Mouse (Mus musculus): ENCODE results near the gene Minpp1. TPM values are rescaled to one million over a fixed set of nuclear protein-coding genes. Genes with fewer than 3 reads are reported as not detected.

Gene Minpp1
- polyA plus RNA-seq, 1 experiment from 2014 or later: 38.7 TPM

DNA sequence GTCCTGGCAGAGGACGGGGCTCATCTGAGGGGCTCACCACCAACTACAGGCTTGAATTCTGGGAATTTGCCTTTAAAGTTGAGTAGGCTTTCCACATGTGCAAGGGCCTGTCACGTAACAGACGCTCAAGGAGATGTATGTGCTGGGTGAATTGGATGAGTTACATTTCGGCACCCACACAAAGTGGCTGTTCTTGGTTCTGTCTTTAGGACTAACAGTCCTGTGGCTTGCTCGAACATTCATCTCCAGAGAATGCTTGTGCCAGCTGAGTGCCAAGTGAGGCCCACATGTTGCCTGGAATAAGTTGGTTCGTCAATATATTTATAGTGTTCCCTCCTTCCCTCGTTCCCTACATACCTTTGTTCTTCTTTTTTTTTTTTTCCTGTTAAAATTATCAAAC lies 44.7 kb downstream of the Minpp1 start:
- 83% methylated on average over 7 of the region's 7 CpGs for WGBS
- no peak for TF ChIP-seq CTCF (IDR thresholded peaks at IDR 0.05; ENCODE audit: low read depth)
- no peak for TF ChIP-seq EP300 (optimal IDR thresholded peaks at IDR 0.05)
- no peaks in the 10 kb centered on the region for H3K27me3 ChIP-seq (ENCODE audit: control insufficient read depth, insufficient read depth, low read length)

DNA sequence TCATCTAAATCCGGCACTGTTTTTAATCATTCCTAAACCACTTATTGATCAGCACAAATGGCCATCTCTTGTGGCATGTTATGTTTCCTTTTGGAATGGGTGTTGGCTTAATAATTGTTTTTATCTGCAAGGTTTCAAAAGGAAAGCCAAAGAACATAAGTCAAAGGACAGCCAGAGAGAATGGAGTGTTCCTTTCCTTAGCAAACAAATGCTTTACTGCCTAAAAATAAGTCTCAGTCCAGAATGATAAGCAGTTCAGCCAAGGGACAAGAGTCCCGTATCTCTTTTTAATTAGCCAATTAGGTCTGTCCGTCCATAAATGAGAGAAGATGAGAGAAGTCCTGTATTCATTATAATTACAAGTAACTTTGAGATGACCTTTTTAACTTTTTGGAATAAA lies 46.8 kb downstream of the Minpp1 start:
- ATAC-seq (ENCODE audit: low FRiP score, low TSS enrichment): no peak

More for the DNA sequence above, 44.7 kb downstream of the Minpp1 start:
- DNase-seq (ENCODE audit: low spot score) (no peak), ATAC-seq (ENCODE audit: low FRiP score, low TSS enrichment) (no peak)
- H3K36me3 ChIP-seq (ENCODE audit: control insufficient read depth, insufficient read depth, low read length): no peaks in the 10 kb centered on the region
- H3K4me3 ChIP-seq (ENCODE audit: low read depth, low read length): no peak overlapping the region
- H3K9me3 ChIP-seq (ENCODE audit: control insufficient read depth, low read length): no peaks in the 10 kb centered on the region
- peak overlapping the region; percentile 35; the same call in 1 of the 2 replicates for H3K27ac ChIP-seq (replicated peaks)
- H3K4me1 ChIP-seq (replicated peaks; ENCODE audit: control insufficient read depth, insufficient read depth): no peaks in the 10 kb centered on the region
- H3K9ac ChIP-seq (ENCODE audit: low read length): no peak overlapping the region
- no peak overlapping the region for H3K4me2 ChIP-seq (replicated peaks; ENCODE audit: low read depth)

DNA sequence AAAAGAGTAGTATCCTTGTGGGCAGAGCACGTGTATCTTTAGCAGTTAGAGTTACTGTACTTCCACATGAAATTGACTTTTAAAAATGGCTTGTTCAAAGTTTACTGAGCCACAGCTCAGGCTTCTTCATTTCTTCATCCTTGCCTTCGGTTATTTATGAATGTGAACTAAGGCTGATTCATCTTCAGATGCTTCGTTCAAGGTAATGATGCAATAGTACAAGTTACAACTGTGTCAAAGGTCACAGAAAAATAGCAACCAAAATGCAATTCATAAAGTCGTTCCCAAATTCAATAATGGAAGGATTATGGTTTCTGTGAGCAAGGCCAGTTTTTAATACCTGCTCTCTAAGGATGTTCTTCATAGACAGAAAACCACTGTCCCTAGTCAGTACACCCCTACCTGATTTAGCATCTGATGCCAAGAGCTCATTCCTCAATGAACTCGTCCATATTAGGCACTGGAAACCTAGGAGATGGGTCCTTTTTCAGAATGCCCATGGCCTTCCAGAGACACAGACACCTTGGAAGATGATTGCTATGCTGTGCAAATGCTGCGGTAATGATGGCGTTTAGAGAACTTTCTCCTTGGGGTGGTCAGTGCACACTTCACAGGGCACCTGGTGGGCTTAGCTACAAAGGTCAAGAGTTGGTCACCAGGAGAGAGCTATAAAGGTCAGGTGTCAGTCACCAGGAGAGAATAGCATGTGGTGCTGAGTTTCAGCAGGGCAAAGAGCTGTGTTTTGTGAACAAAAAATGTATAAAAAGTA lies 47.4 kb downstream of the Minpp1 start:
- no peaks in the 10 kb centered on the region for H3K36me3 ChIP-seq (ENCODE audit: control insufficient read depth, insufficient read depth, low read length)
- H3K9me3 ChIP-seq (ENCODE audit: control insufficient read depth, low read length): no peaks in the 10 kb centered on the region
- no peak for DNase-seq (ENCODE audit: low spot score)
- no peaks in the 10 kb centered on the region for H3K27me3 ChIP-seq (ENCODE audit: control insufficient read depth, insufficient read depth, low read length)
- ATAC-seq (ENCODE audit: low FRiP score, low TSS enrichment): no peak
- no peak overlapping the region for H3K4me3 ChIP-seq (ENCODE audit: low read depth, low read length)
- no peak overlapping the region for H3K4me2 ChIP-seq (replicated peaks; ENCODE audit: low read depth)
- WGBS: 70% methylated on average over 7 of the region's 7 CpGs
- no peak for TF ChIP-seq EP300 (optimal IDR thresholded peaks at IDR 0.05)
- TF ChIP-seq CTCF (IDR thresholded peaks at IDR 0.05; ENCODE audit: low read depth): no peak
- no peak overlapping the region for H3K27ac ChIP-seq (replicated peaks)
- no peaks in the 10 kb centered on the region for H3K4me1 ChIP-seq (replicated peaks; ENCODE audit: control insufficient read depth, insufficient read depth)
- no peak overlapping the region for H3K9ac ChIP-seq (ENCODE audit: low read length)

More for the DNA sequence above, 46.8 kb downstream of the Minpp1 start:
- H3K9me3 ChIP-seq (ENCODE audit: control insufficient read depth, low read length): no peaks in the 10 kb centered on the region
- WGBS: 52% methylated on average over 3 of the region's 3 CpGs
- no peaks in the 10 kb centered on the region for H3K27me3 ChIP-seq (ENCODE audit: control insufficient read depth, insufficient read depth, low read length)
- H3K4me3 ChIP-seq (ENCODE audit: low read depth, low read length): no peak overlapping the region
- DNase-seq (ENCODE audit: low spot score): no peak
- no peak overlapping the region for H3K4me2 ChIP-seq (replicated peaks; ENCODE audit: low read depth)
- no peak for TF ChIP-seq CTCF (IDR thresholded peaks at IDR 0.05; ENCODE audit: low read depth)
- no peak for TF ChIP-seq EP300 (optimal IDR thresholded peaks at IDR 0.05)
- H3K9ac ChIP-seq (ENCODE audit: low read length): no peak overlapping the region
- no peaks in the 10 kb centered on the region for H3K4me1 ChIP-seq (replicated peaks; ENCODE audit: control insufficient read depth, insufficient read depth)
- no peak overlapping the region for H3K27ac ChIP-seq (replicated peaks)
- H3K36me3 ChIP-seq (ENCODE audit: control insufficient read depth, insufficient read depth, low read length): no peaks in the 10 kb centered on the region

DNA sequence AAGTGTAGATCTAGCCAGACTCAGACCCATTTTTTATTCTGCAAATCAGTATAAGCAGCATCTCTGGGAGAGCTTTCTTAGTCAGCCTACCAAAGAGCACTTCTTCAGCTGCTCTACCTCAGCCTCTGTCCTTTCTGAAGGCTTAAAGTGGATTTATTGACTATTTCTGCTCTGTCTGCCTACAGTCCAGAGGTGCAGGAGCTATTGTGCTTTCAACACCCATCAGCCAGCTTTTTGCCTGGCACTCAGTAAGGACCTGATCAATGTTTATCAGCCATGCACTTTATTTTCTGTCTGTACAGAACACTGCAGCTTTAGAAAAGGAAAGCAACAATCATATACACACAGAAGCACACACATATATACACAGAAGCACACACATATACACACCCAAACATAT lies 49.3 kb downstream of the Minpp1 start:
- H3K9ac ChIP-seq (ENCODE audit: low read length): no peak overlapping the region
- peak overlapping the region; percentile 50; the same call in 1 of the 2 replicates for H3K27ac ChIP-seq (replicated peaks)
- H3K9me3 ChIP-seq (ENCODE audit: control insufficient read depth, low read length): no peaks in the 10 kb centered on the region
- no peaks in the 10 kb centered on the region for H3K4me1 ChIP-seq (replicated peaks; ENCODE audit: control insufficient read depth, insufficient read depth)
- no peak for DNase-seq (ENCODE audit: low spot score)
- no peaks in the 10 kb centered on the region for H3K27me3 ChIP-seq (ENCODE audit: control insufficient read depth, insufficient read depth, low read length)
- no peaks in the 10 kb centered on the region for H3K36me3 ChIP-seq (ENCODE audit: control insufficient read depth, insufficient read depth, low read length)
- ATAC-seq (ENCODE audit: low FRiP score, low TSS enrichment): no peak
- H3K4me3 ChIP-seq (ENCODE audit: low read depth, low read length): no peak overlapping the region
- no peak for TF ChIP-seq CTCF (IDR thresholded peaks at IDR 0.05; ENCODE audit: low read depth)
- no peak for TF ChIP-seq EP300 (optimal IDR thresholded peaks at IDR 0.05)
- no peak overlapping the region for H3K4me2 ChIP-seq (replicated peaks; ENCODE audit: low read depth)

DNA sequence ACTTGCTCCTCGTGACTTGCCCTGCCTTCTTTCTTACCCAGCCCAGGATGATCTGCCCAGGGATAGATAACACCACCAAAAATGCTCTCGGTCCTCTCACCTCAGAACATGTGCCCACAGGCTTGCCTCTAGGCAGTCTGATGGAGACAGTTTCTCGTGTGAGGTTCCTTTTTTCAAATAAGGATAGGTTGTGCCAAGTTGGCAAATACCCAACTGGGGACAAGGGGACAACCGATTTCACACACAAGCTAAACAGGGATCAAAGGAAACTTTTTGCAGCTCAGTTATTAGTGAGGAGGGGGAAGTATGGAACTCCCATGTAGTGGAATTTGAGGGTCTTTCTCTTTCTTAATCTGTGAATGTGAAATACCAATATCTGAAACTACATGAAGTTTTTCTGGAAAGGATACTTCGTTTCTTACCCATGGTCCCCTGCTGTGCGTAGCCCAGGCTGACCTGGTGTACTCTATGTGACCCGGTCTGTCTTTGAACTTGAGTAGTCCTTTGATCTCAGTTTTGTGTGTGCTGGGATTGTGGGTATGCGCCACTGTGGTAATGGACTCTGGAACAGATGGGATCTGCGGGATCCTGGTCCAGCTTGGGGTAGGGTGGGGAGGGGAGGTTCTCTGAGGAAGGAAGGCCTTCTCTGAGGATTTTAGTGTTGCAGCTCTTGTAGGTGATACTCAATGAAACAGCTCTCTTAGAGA lies 57.4 kb downstream of the Minpp1 start:
- Histone ChIP-seq H3K27ac (replicated peaks) (no peak overlapping the region), H3K4me2 (replicated peaks; ENCODE audit: low read depth) (no peak overlapping the region), H3K9ac (ENCODE audit: low read length) (no peak overlapping the region), H3K9me3 (ENCODE audit: control insufficient read depth, low read length) (no peaks in the 10 kb centered on the region), H3K4me3 (ENCODE audit: low read depth, low read length) (no peak overlapping the region), H3K27me3 (ENCODE audit: control insufficient read depth, insufficient read depth, low read length) (no peaks in the 10 kb centered on the region), H3K4me1 (replicated peaks; ENCODE audit: control insufficient read depth, insufficient read depth) (no peaks in the 10 kb centered on the region), H3K36me3 (ENCODE audit: control insufficient read depth, insufficient read depth, low read length) (no peaks in the 10 kb centered on the region)
- TF ChIP-seq CTCF (IDR thresholded peaks at IDR 0.05; ENCODE audit: low read depth) (no peak), EP300 (optimal IDR thresholded peaks at IDR 0.05) (no peak)
- ATAC-seq (ENCODE audit: low FRiP score, low TSS enrichment) (no peak), DNase-seq (ENCODE audit: low spot score) (no peak)
- 81% methylated on average over 9 of the region's 9 CpGs for WGBS

DNA sequence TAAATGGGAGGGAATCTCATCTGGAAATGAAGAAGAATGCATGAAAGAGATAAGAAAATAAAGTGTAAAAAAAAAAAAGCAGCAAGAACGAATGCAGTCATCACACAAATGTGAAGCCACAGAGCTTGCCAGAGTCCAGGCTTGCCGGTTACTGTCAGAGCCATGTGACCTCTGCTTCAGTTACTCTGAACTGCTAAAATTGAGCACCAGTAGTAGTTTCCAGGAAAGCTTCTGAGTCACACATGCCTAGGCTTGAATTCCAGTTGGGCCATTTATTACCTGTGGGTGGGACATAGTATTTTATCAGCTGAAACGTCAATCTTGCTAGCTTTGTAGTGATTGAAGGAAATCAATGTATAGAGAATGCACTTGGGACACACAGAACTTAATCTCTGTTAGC lies 61.8 kb downstream of the Minpp1 start:
- no peaks in the 10 kb centered on the region for H3K27me3 ChIP-seq (ENCODE audit: control insufficient read depth, insufficient read depth, low read length)
- ATAC-seq (ENCODE audit: low FRiP score, low TSS enrichment) (peak; percentile 64), DNase-seq (ENCODE audit: low spot score) (peak; percentile 39)
- H3K9me3 ChIP-seq (ENCODE audit: control insufficient read depth, low read length): no peaks in the 10 kb centered on the region
- H3K4me3 ChIP-seq (ENCODE audit: low read depth, low read length): no peak overlapping the region
- TF ChIP-seq EP300 (optimal IDR thresholded peaks at IDR 0.05) (no peak), CTCF (IDR thresholded peaks at IDR 0.05; ENCODE audit: low read depth) (no peak)
- 37% methylated on average over 3 of the region's 3 CpGs for WGBS
- H3K9ac ChIP-seq (ENCODE audit: low read length): no peak overlapping the region
- no peaks in the 10 kb centered on the region for H3K4me1 ChIP-seq (replicated peaks; ENCODE audit: control insufficient read depth, insufficient read depth)
- no peaks in the 10 kb centered on the region for H3K36me3 ChIP-seq (ENCODE audit: control insufficient read depth, insufficient read depth, low read length)
- H3K4me2 ChIP-seq (replicated peaks; ENCODE audit: low read depth): no peak overlapping the region
- H3K27ac ChIP-seq (replicated peaks): no peak overlapping the region

All from stomach, postnatal 0 days (tissue).